Mouse (Mus musculus): ENCODE results near the gene Ccdc3. TPM values are rescaled to one million over a fixed set of nuclear protein-coding genes. Genes with fewer than 3 reads are reported as not detected.

The Ccdc3 gene
- polyA plus RNA-seq, 1 experiment: 12.4 TPM

- no peak for DNase-seq (ENCODE audit: extremely low spot score in 1 of 2, low spot score in 1 of 2)
Observed at GRCm38 (mm10) chr2:5160236-5160848, 22.8 kb downstream of the Ccdc3 start.

GRCm38 (mm10) chr2:5161002-5161745 lies 23.6 kb downstream of the Ccdc3 start:
- DNase-seq (ENCODE audit: extremely low spot score in 1 of 2, low spot score in 1 of 2): no peak

GRCm38 (mm10) chr2:5161908-5162674 lies 24.5 kb downstream of the Ccdc3 start:
- peak; percentile 47 to 61 for DNase-seq (ENCODE audit: extremely low spot score in 1 of 2, low spot score in 1 of 2)

- no peak for DNase-seq (ENCODE audit: extremely low spot score in 1 of 2, low spot score in 1 of 2)
Observed at GRCm38 (mm10) chr2:5162756-5163155, 25.2 kb downstream of the Ccdc3 start.

DNA sequence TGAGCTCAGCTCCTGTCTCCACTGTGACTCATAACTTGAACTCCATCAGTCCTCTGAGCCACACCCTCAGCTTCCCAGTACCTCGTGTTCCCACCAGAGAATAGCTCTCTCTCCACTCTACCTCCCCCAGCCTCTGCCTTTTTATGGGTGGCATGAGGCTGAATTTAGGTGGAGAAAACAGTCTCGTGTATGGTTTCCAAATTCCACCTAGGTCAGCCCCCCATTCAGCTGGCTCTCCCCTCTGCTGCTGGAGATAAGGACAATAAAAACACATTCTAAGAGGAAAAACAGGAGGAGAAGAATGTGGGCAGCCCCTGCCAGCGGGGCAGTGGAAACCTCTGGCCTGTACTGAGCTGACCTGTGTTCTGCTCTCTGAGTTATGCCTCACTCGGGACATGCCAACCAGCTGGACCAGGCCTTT lies 28.4 kb downstream of the Ccdc3 start:
- peak in 1 of 2 experiments; percentile 52 for DNase-seq (ENCODE audit: extremely low spot score in 1 of 2, low spot score in 1 of 2)

DNA sequence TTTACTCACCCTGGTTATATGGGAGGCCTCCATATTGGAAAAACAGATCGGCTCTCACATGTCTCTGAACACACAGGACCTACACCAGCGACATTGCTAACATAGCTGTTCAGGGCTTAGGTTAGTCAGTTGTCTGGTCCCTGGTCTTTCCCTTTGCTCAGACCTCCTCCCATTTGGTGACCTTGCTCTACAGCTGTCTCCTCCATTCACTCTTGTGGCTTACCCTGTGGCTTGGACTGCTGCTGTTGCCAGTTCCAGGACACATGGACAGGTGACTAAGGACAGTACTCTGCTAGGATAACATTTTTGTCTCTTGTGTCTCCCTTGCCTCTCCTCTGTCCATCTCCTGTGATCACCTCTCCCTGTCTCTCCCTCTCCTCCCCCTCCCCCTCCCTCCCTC lies 29.2 kb downstream of the Ccdc3 start:
- DNase-seq (ENCODE audit: extremely low spot score in 1 of 2, low spot score in 1 of 2): no peak

GRCm38 (mm10) chr2:5170815-5171214 lies 33.2 kb downstream of the Ccdc3 start:
- DNase-seq (ENCODE audit: extremely low spot score in 1 of 2, low spot score in 1 of 2): peak in 1 of 2 experiments; percentile 41

GRCm38 (mm10) chr2:5171301-5172000 lies 33.9 kb downstream of the Ccdc3 start:
- no peak for DNase-seq (ENCODE audit: extremely low spot score in 1 of 2, low spot score in 1 of 2)

DNA sequence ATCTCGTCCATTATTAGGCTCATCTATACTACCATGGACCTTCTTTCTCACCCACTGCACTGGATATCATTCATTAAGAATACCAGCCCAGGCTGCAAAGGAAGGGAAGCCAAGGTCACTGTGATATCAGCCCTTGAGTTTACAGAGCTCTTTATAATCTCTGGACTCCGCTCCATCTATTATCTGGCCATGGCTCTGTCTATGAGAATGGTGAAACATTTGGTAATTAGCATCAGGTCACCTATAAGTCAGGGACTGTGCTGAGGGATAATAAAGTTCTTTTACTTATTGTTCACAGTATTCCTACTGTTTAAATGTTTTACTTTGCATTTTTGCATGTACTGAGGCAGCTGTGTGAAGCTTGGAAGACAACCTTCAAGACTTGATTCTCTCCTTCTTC lies 35.2 kb downstream of the Ccdc3 start:
- DNase-seq (ENCODE audit: extremely low spot score in 1 of 2, low spot score in 1 of 2): no peak

GRCm38 (mm10) chr2:5174716-5175115 lies 37.1 kb downstream of the Ccdc3 start:
- DNase-seq (ENCODE audit: extremely low spot score in 1 of 2, low spot score in 1 of 2): no peak

DNA sequence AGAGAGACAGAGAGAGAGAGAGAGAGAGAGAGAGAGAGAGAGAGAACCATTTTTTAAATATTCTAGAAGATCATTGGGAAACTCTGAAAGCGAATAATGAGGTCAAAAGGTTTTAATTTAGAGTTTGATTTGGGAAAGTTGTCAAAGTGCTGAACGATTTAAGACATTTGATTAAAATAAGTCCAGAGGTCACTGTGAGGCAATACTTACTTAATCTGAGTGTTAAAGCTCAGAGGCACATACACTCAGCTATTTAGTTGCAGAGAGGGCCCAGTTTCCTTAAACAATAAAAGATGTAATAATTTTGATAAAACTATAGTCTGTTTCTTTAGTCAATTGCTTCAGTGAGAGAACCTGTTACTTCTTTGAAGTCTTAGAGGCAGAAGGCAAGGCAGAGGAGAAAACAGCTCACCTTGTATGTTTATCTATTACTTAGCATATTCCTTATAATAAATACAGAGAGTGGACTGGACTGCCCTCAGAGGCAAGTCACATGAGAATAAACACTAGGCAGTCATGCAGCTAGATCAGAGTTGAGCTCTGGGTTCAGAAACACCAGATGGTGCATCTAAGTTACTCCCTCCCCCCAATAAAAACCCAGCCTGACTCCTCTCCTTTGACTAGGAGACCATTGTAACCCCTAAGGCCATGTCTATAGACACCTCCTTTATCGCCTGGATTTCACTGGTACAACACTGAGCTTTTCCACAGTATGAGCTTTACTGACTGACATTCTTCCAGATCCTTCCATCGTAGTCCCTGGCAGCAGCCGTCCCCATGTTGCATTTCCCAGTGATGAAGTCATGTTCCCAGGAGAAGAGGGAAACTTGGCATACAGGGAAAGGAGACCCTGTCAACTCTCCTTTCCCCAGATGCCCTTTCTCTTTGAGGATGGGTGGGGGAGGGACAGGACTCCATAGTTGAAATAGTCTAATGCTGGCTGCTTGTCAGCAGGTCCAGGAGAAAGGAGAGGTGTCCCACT lies 44.2 kb downstream of the Ccdc3 start:
- no peak for DNase-seq (ENCODE audit: extremely low spot score in 1 of 2, low spot score in 1 of 2)

DNA sequence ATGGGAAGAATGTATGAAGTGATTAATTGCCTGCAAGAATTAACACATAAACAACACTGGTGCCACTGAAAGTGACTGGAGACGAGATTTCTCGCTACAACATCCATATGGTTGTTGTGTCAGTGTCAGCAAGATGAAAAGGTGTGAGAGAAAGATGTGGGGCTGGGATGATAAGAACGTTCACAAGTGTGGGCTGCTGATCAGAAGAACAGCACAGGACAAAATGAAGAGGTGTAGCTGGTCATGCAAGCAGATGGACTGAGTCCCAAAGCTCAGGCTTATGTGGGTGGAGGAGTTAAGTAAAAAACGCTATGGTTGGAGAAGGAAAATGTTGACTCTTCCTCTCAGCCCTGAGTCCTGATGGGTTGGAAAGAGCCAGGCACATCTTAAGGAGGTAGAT lies 46.6 kb downstream of the Ccdc3 start:
- no peak for DNase-seq (ENCODE audit: extremely low spot score in 1 of 2, low spot score in 1 of 2)

- no peak for DNase-seq (ENCODE audit: extremely low spot score in 1 of 2, low spot score in 1 of 2)
Observed at GRCm38 (mm10) chr2:5185631-5186030, 48.1 kb downstream of the Ccdc3 start.

GRCm38 (mm10) chr2:5192156-5192555 lies 54.6 kb downstream of the Ccdc3 start:
- no peak for DNase-seq (ENCODE audit: extremely low spot score in 1 of 2, low spot score in 1 of 2)

DNA sequence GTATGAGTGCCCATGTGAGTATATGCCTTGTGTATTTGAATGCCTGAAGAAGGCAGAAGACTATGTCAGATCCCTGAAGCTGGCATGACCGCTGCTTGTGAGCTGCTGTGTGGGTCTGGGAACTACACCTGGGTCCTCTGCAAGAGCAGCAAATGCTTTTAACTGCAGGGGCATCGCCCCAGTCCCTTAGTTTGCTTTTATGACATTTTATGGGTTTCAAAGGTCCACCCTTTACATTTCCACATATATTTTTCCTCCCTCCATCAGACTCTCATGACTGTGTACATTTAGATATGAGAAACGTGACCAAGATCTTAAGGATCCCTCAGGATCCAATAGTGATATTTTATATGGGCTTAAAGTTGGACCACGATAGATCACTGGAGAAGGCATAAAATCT lies 55.5 kb downstream of the Ccdc3 start:
- DNase-seq (ENCODE audit: extremely low spot score in 1 of 2, low spot score in 1 of 2): no peak

- DNase-seq (ENCODE audit: extremely low spot score in 1 of 2, low spot score in 1 of 2): peak in 1 of 2 experiments; percentile 50
Observed at GRCm38 (mm10) chr2:5194701-5195215, 57.2 kb downstream of the Ccdc3 start.

DNA sequence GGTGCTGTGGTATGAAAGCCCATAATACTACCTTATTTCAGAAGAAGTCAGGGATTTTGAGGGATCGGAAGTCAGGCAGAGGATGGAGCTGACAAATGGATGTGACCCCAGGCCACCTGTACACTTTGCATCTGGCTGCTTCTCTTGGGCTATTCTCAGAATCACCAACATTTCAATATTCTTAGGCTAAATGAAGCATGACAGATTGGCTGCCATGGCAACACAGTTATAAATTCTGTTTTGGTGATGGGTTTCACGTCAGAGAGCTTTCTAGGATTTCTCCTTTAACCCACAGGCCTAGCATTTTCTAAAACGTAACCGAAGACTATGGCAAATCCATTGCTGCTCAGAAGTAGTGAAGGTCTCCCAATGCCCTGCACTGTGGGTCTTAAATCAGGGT lies 59.9 kb downstream of the Ccdc3 start:
- peak in 1 of 2 experiments; percentile 30 for DNase-seq (ENCODE audit: extremely low spot score in 1 of 2, low spot score in 1 of 2)

GRCm38 (mm10) chr2:5199289-5199688 lies 61.7 kb downstream of the Ccdc3 start:
- no peak for DNase-seq (ENCODE audit: extremely low spot score in 1 of 2, low spot score in 1 of 2)

DNA sequence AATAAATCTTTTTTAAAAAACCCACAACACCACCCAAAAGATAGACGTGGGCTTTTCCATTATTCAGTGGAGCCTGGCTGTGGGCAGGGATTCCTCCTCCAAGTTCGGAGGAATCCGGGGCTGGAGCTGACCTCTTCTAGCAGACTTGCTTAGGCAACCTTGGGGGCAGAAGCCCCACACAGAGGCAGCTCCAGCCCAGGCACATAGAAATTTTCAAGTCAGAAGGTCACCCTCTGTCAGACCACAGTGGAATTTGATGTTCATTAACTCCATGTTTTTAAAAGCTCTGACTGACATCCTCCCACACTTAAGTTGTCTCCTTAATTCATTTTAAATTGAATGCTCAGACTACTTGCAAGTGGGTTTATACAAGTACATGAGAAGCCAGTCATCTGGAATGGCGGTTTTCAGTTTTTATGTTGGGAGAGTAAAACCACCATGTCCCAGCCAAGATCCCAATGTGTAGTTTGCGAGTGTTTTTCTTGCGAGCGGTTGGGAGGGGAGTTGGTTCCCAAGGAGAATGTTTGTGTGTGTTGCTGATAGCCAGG lies 63.3 kb downstream of the Ccdc3 start:
- DNase-seq (ENCODE audit: extremely low spot score in 1 of 2, low spot score in 1 of 2): no peak
